Mouse (Mus musculus) liver, adult 2 months (tissue): ENCODE measurements around the gene Syf2. TPM values are rescaled to one million over a fixed set of nuclear protein-coding genes. Genes with fewer than 3 reads are reported as not detected.

Experiments used
- DNase-seq: peaks from one replicate; pipeline ENCODE4 v3.0.0-alpha.2; 2011; ENCODE audit warnings: low read depth, low spot score; ENCODE audit errors: extremely low read depth
- H3K27ac ChIP-seq: fragments of 200-500 bp; replicated peaks from 2 replicates; pipeline ENCODE4 v1.5.1; 2012; ENCODE audit warnings: low read depth, mild to moderate bottlenecking, control low read depth, inconsistent platforms, low read length; ENCODE audit not compliant: insufficient read depth
- H3K27me3 ChIP-seq: fragments of 200-500 bp; 2 replicates; pipeline ENCODE4 v1.6.1; 2012; ENCODE audit warnings: mild to moderate bottlenecking, moderate library complexity, low read length, inconsistent platforms; ENCODE audit not compliant: control insufficient read depth, insufficient read depth
- H3K36me3 ChIP-seq: fragments of 200-500 bp; 2 replicates; pipeline ENCODE4 v1.6.1; 2012; ENCODE audit warnings: low read length, inconsistent platforms; ENCODE audit not compliant: control insufficient read depth, insufficient read depth
- H3K4me1 ChIP-seq: fragments of 200-500 bp; 2 replicates; pipeline ENCODE4 v1.6.1; 2011; ENCODE audit warnings: low read length; ENCODE audit not compliant: control insufficient read depth, insufficient read depth
- H3K4me3 ChIP-seq: fragments of 200-500 bp; 2 replicates; pipeline ENCODE4 v1.5.1; 2011; ENCODE audit warnings: low read depth, mild to moderate bottlenecking, control low read depth, low read length, moderate library complexity; ENCODE audit not compliant: insufficient read depth
- H3K79me2 ChIP-seq: fragments of 200-500 bp; 2 replicates; pipeline ENCODE4 v1.6.1; 2012; ENCODE audit warnings: inconsistent platforms, mild to moderate bottlenecking, low read length, moderate library complexity; ENCODE audit not compliant: control insufficient read depth, insufficient read depth
- H3K9ac ChIP-seq: fragments of 200-500 bp; 2 replicates; pipeline ENCODE4 v1.6.1; 2012; ENCODE audit warnings: low read depth, mild to moderate bottlenecking, control low read depth, inconsistent platforms, low read length
- CTCF ChIP-seq: fragments of 200-500 bp; IDR thresholded peaks from 2 replicates; pipeline ENCODE4 v1.5.1; 2011; ENCODE audit warnings: low read depth, low read length, control low read depth
- POLR2A ChIP-seq: fragments of 200-500 bp; IDR thresholded peaks from 2 replicates; pipeline ENCODE4 v1.6.1; 2011; ENCODE audit warnings: low read length, control low read depth; ENCODE audit not compliant: insufficient read depth; ENCODE audit errors: extremely low read depth
- WGBS: fragments of 180-500 bp; shearing (Covaris S2); methylation state at CpG from one replicate; pipeline ENCODE4 v1.1.7; 2018; 5-methylcytosine and 5-hydroxymethylcytosine counted together
- polyA plus RNA-seq: library from polyadenylated mRNA; depleted of rRNA; stranded (reverse); fragments of >200 nt; gene quantifications from 2 replicates; pipeline ENCODE4 v1.2.3, GENCODE M21; 2012; rRNA removed
- total RNA-seq: library from RNA; depleted of rRNA; stranded (reverse); fragments of >200 nt; gene quantifications from 2 replicates; pipeline ENCODE4 v1.2.3, GENCODE M21; 2014; rRNA removed

The Syf2 gene
- total and polyA plus RNA-seq, 2 experiments: 11.8 to 48.0 TPM

GRCm38 (mm10) chr4:134981959-134982431, 51.3 kb downstream of the Syf2 start:
- 66% methylated on average over 7 of the region's 7 CpGs for WGBS
- no peak overlapping the region for H3K27ac ChIP-seq

GRCm38 (mm10) chr4:134983136-134983535, 52.4 kb downstream of the Syf2 start:
- DNase-seq: no peak
- no peaks in the 10 kb centered on the region for H3K36me3 ChIP-seq
- TF ChIP-seq POLR2A: no peak
- TF ChIP-seq CTCF: no peak
- no peak overlapping the region for H3K9ac ChIP-seq
- H3K4me1 ChIP-seq: peaks cover 7% of the 10 kb centered on the region; the same call in 1 of the 2 replicates
- 68% methylated on average over 5 of the region's 5 CpGs for whole genome bisulfite sequencing
- no peaks in the 10 kb centered on the region; the same call in 1 of the 2 replicates for H3K27me3 ChIP-seq
- H3K79me2 ChIP-seq: no peaks in the 10 kb centered on the region
- no peak overlapping the region for H3K4me3 ChIP-seq
- H3K27ac ChIP-seq: no peak overlapping the region

More at GRCm38 (mm10) chr4:134981959-134982431, 51.3 kb downstream of the Syf2 start:
- TF ChIP-seq POLR2A (no peak), CTCF (no peak)
- no peak overlapping the region for H3K9ac ChIP-seq
- no peaks in the 10 kb centered on the region; the same call in 1 of the 2 replicates for H3K27me3 ChIP-seq
- no peak for DNase-seq
- no peak overlapping the region for H3K4me3 ChIP-seq
- H3K36me3 ChIP-seq: no peaks in the 10 kb centered on the region
- H3K79me2 ChIP-seq: no peaks in the 10 kb centered on the region
- H3K4me1 ChIP-seq: peaks cover 7% of the 10 kb centered on the region; the same call in 1 of the 2 replicates

GRCm38 (mm10) chr4:134984555-134984954, 53.9 kb downstream of the Syf2 start:
- no peaks in the 10 kb centered on the region; the same call in 1 of the 2 replicates for H3K27me3 ChIP-seq
- DNase-seq: no peak
- no peaks in the 10 kb centered on the region for H3K79me2 ChIP-seq
- TF ChIP-seq POLR2A (no peak), CTCF (peak; percentile 51)
- H3K9ac ChIP-seq: no peak overlapping the region
- H3K36me3 ChIP-seq: no peaks in the 10 kb centered on the region
- H3K4me3 ChIP-seq: no peak overlapping the region
- 77% methylated on average over 3 of the region's 3 CpGs for WGBS
- H3K27ac ChIP-seq: no peak overlapping the region
- peaks cover 7% of the 10 kb centered on the region; the same call in 1 of the 2 replicates for H3K4me1 ChIP-seq

- no peak overlapping the region for H3K27ac ChIP-seq
- no peak for DNase-seq
- 70% methylated on average over 11 of the region's 11 CpGs for WGBS
Measured at GRCm38 (mm10) chr4:134985626-134986335, 55.1 kb downstream of the Syf2 start.

GRCm38 (mm10) chr4:134986336-134986635, 55.6 kb downstream of the Syf2 start:
- TF ChIP-seq POLR2A (no peak), CTCF (0 out of 2 replicates have a peak, but pooled peaks have one; percentile 20)
- Histone ChIP-seq H3K4me3 (no peak overlapping the region), H3K27ac (no peak overlapping the region), H3K36me3 (no peaks in the 10 kb centered on the region), H3K9ac (no peak overlapping the region), H3K27me3 (no peaks in the 10 kb centered on the region; the same call in 1 of the 2 replicates), H3K79me2 (no peaks in the 10 kb centered on the region), H3K4me1 (peaks cover 7% of the 10 kb centered on the region; the same call in 1 of the 2 replicates)
- 15% methylated on average over 4 of the region's 4 CpGs for WGBS
- peak; percentile 66 for DNase-seq

More at GRCm38 (mm10) chr4:134985626-134986335, 55.1 kb downstream of the Syf2 start:
- no peak for TF ChIP-seq POLR2A
- no peak for TF ChIP-seq CTCF
- Histone ChIP-seq H3K4me3 (no peak overlapping the region), H3K79me2 (no peaks in the 10 kb centered on the region), H3K4me1 (peaks cover 7% of the 10 kb centered on the region; the same call in 1 of the 2 replicates), H3K36me3 (no peaks in the 10 kb centered on the region), H3K9ac (no peak overlapping the region), H3K27me3 (no peaks in the 10 kb centered on the region; the same call in 1 of the 2 replicates)

- DNase-seq: no peak
- Histone ChIP-seq H3K27me3 (no peaks in the 10 kb centered on the region; the same call in 1 of the 2 replicates), H3K36me3 (no peaks in the 10 kb centered on the region), H3K79me2 (no peaks in the 10 kb centered on the region), H3K27ac (no peak overlapping the region), H3K9ac (no peak overlapping the region), H3K4me1 (peaks cover 7% of the 10 kb centered on the region; the same call in 1 of the 2 replicates), H3K4me3 (no peak overlapping the region)
- 72% methylated on average over 3 of the region's 3 CpGs for WGBS
- TF ChIP-seq CTCF (no peak), POLR2A (no peak)
Measured at GRCm38 (mm10) chr4:134986963-134987362, 56.3 kb downstream of the Syf2 start.

Other genes starting within 250 kb of the Syf2 start
- gene Man1c1, start 226.6 kb upstream of the Syf2 start, total RNA-seq: 1.1 and 1.3 TPM in 2 replicates
- 0.86 and 1.1 TPM in 2 replicates for gene Man1c1, start 226.6 kb upstream of the Syf2 start, polyA plus RNA-seq
- 6.5 and 7.4 TPM in 2 replicates for gene Ldlrap1, start 162.9 kb upstream of the Syf2 start, total RNA-seq
- gene Ldlrap1, start 162.9 kb upstream of the Syf2 start, polyA plus RNA-seq: 19.8 and 21.1 TPM in 2 replicates
- gene Maco1, start 77.6 kb upstream of the Syf2 start, total RNA-seq: 22.3 and 28.0 TPM in 2 replicates
- gene Maco1, start 77.6 kb upstream of the Syf2 start, polyA plus RNA-seq: 6.4 and 7.3 TPM in 2 replicates
- not detected in 2 replicates for gene Rhd, start 66.4 kb upstream of the Syf2 start, total RNA-seq
- not detected in 2 replicates for gene Rhd, start 66.4 kb upstream of the Syf2 start, polyA plus RNA-seq
- 109 and 115 TPM in 2 replicates for gene Tmem50a, start 15.9 kb upstream of the Syf2 start, total RNA-seq
- 90.6 and 92.7 TPM in 2 replicates for gene Tmem50a, start 15.9 kb upstream of the Syf2 start, polyA plus RNA-seq
- gene Rsrp1, start 7.3 kb upstream of the Syf2 start, total RNA-seq: 200 and 206 TPM in 2 replicates
- 345 and 403 TPM in 2 replicates for gene Rsrp1, start 7.3 kb upstream of the Syf2 start, polyA plus RNA-seq
- under 0.01 and 0.40 TPM in 2 replicates for gene Runx3, start 189.8 kb downstream of the Syf2 start, total RNA-seq
- 0.17 and 0.18 TPM in 2 replicates for gene Runx3, start 189.8 kb downstream of the Syf2 start, polyA plus RNA-seq